Mouse (Mus musculus): ENCODE results near the gene Alk.

The Alk gene

DNA sequence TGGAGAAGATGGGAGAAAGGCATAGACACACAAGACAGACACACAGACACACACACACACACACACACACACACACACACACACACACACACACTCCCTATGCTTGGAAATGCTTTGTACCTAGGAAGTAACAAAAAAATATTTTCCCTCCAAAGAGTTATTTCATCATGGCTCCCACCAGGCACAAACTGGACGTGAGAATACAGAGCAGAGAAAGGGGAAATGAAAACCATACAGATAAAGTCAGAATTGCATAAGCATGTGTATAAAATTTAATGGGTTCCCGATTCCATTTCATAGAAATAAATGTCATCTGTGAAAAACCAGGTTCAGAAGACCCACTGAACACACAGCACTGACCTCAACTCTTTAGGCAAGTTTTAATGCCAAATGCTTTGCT is 736.5 kb downstream of the Alk start:
- DNase-seq, result no peak

DNA sequence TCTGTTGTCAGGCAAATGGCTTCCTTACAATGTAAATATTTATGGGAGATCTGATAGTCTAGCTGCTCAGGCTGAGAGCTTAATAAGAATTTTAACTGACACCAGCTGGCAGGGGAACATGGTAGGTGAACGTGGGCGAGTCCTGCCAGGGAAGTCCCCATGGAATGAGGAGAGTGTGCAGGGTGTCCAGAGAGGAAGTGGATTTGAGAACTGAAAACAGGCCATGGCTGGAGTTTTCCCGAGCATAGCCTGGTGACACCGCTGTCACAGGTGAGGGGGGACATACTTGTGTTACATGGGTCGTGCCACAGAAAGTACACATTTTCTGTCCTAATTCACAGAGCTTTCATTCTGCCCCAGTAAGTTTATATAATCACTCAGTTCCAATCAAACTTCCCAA is 739.0 kb downstream of the Alk start:
- no peak for DNase-seq

DNA sequence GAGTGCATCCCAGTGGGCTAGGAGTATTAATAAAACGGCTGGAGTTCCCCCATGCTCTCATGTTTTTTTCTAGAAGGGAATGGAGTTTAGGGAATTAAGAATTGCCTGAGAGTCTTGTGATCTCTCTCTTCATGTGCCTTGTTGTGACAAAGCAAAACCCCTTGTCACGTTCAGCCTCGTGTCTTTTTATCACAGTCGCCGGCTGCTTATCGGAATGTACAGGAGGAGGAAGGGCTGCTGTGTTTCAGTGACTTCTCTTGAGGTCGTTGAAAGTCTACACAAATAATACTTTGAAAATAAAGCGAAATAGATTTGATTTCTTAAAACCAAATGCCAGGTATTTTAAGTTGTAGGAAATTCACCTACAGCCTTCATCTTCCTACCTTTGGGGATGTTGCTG is 740.4 kb downstream of the Alk start:
- no peak for DNase-seq

DNA sequence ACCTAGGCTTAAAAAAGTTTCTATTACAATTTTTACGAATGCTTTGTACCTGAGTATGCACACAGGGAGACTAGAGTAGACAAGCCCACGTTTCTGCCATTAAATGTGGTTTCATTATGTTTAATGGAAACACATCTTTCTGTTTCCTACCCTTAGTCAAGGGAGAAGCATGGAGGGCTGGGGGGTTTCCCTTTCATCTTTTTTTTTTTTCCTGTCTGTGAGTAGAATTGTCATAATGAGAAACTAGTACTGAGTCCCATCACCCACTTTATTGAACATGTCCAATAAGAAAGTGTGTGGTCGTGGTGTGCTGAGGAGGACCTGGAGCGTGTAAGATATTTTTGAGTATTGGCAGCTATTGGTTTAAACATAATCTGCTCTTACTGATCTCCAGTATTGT is 741.5 kb downstream of the Alk start:
- DNase-seq, result no peak

DNA sequence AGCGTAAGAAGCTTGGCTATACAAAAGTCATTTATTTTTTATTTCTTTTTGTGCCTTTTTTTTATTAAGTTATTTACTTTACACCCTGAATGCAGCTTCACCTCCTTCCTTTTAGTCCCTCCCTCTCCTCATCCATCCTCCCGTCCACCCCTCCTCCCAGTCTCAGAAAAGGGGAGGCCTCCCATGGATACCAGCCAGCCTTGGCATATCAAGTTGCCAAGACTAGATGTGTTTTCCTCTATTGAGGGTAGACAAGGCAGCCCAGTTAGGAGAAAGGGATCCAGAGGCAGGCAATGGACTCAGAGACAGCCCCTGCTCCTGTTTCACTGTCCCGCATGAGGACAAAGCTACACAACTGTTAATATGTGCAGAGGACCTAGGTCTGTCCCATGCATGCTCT is 742.2 kb downstream of the Alk start:
- DNase-seq, result no peak

DNA sequence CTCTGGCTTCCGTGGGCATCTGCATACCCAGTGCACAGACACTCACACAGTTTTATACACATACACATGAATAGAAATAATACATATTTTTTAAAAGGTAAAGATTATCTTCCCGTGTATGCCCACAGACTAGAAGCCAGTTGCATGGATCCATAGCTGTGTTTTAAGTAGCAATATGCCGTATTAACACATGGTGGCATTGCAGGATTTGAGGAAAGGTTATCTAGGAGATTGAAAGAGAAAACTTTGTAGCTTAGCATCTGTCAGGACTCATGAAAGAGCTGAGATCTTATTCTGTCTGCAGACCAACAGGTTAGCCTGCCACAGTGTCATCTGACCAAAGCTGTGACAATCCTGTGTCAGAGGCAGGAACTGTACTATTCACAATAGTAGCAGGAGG is 772.5 kb downstream of the Alk start:
- DNase-seq, result no peak

DNA sequence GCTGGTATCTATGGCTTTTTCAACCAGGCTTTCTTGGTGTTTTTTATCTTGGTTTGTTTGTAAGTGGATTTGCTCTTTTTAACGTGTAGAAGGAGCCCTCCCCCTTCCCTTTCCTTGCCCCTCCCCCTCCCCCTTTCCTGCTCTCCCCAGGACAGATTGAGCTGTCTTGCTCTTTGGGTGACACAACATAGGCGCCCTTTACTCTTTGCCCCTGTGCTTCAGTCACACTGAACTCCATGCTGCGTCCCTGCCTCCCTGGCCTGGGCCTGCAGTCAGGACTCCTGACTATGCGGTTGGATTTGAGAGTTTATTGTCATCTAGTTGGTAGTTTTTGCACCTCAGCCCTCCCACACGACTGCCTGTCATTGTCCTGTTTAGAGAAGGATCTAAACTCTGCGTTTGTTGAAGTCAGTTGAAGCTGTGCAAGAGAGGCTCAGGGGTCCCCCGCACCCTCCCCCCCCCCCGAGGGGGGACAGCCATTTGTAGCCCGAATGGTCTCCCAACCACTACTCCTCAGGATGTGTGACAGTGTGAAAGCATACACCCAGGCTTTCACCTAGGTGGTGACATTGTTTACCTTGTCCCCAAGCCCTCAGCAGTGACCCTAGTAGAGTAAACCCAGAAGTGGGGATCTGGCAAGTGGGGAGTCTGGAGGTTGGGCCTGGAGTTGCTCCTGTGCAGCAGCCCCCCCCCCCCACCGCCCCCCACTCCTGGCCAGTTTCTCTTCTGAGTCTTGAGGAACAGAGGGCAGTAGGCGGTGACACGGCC is 775.6 kb downstream of the Alk start:
- DNase-seq, result no peak

DNA sequence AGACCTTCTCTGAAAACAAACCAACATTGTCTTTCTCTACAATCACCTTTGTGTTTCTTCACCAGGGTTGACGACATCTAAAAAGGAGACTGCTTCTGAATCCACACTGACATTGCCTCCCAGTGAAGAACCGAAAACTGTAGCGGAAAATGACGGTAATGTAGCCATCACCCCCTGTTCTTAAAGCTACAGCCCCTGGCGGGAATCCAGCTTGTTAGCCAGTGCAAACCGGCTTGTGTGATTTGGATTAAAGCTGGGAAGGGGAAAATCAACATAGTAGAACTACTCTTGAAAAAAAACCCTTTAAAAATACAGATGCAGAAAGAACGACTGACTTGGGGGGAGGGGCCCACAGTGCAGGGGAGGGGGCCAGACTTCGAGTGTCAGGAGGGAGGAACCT is 776.8 kb downstream of the Alk start:
- DNase-seq, result no peak

DNA sequence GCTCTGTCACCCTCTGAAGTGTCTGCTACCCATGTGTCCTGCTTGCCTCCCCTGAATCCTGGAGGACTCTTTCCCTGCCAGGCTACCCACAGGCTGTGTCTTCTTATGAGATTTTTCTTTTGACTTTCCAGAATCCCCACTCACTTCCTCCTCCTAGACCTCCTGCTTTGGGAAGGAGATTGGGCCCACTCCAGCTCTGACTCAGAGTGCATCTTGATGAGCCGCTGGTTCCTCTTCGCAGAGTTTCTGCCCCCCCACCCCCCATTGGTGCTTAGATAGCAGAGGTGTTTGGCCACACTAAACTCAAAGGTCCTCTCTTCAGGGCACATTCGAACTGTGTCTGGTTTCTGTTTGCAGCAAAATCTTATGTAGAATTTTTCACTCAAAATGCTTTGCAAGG is 777.8 kb downstream of the Alk start:
- no peak for DNase-seq

DNA sequence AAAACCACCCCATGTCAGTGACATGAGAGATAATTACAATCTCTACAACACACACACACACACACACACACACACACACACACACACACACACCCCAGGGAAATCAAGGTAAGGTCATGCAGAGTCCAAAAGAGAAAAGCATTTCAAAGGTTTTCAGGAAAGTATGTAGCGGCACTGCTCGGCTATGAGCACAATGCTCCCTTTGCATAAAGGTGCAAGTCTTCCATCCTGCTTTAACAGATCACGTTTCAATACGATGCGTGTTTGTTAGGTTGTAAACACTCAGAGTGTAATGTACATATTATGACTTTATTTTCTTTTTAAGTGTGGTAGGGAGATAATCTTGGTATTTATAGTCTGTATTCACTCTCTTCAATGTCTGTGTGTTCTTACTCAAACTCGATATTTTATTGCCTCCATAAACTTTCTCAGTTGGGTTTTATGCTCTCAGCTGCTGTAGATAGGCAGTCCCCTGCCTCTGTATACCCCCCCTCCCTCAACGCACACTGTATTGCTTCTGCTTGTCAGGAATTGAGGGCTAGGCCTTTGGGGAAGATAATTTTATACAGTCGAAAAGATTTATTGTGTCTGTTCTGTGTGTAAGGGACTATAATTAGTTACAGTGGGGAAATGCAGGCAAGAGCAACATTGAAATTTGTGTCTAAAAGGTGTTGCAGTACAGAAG is 780.7 kb downstream of the Alk start:
- DNase-seq, result no peak

Data from thymus, postnatal 4 days (tissue).